Mouse (Mus musculus) kidney, embryonic 16.5 days (tissue): Measurements from ENCODE around the gene Srgap3. TPM values are rescaled to one million over a fixed set of nuclear protein-coding genes. Genes with fewer than 3 reads are reported as not detected.

Experiments used
- ATAC-seq: fragments of 200-750 bp; cut with Nextera tagmentation; 2 replicates; pipeline ENCODE4 v1.8.0; 2017; ENCODE audit warnings: moderate TSS enrichment; ENCODE audit not compliant: low FRiP score, low TSS enrichment
- H3K27ac ChIP-seq: fragments of 300-500 bp; sonication (generic); 2 replicates; pipeline ENCODE4 v1.5.1; 2014; ENCODE audit warnings: low read length
- H3K27me3 ChIP-seq: fragments of 300-500 bp; sonication (generic); 2 replicates; pipeline ENCODE4 v1.6.1; 2014; ENCODE audit warnings: low read length, control low read depth, mixed read lengths; ENCODE audit not compliant: insufficient read depth
- H3K36me3 ChIP-seq: fragments of 300-500 bp; sonication (generic); 2 replicates; pipeline ENCODE4 v1.6.1; 2014; ENCODE audit warnings: low read length, control low read depth, mixed read lengths; ENCODE audit not compliant: insufficient read depth
- H3K4me1 ChIP-seq: fragments of 300-500 bp; sonication (generic); 2 replicates; pipeline ENCODE4 v1.6.1; 2014; ENCODE audit warnings: low read length, control low read depth, mixed read lengths; ENCODE audit not compliant: insufficient read depth
- H3K4me2 ChIP-seq: fragments of 300-500 bp; sonication (generic); replicated peaks from 2 replicates; pipeline ENCODE4 v1.6.1; 2014; ENCODE audit warnings: low read depth, low read length
- H3K4me3 ChIP-seq: fragments of 300-500 bp; sonication (generic); 2 replicates; pipeline ENCODE4 v1.5.1; 2014; ENCODE audit warnings: mild to moderate bottlenecking, low read length
- H3K9ac ChIP-seq: fragments of 300-500 bp; sonication (generic); replicated peaks from 2 replicates; pipeline ENCODE4 v1.6.1; 2014; ENCODE audit warnings: low read length
- H3K9me3 ChIP-seq: fragments of 300-500 bp; sonication (generic); 2 replicates; pipeline ENCODE4 v1.6.1; 2016; ENCODE audit warnings: low read length, control low read depth
- WGBS: fragments of 180-500 bp; shearing (Covaris S2); extraction: QIAGEN DNeasy Blood & Tissue Kit; methylation state at CpG from one replicate; pipeline ENCODE4 v1.1.7; 2014; 5-methylcytosine and 5-hydroxymethylcytosine counted together
- polyA plus RNA-seq: library from polyadenylated mRNA; unstranded; fragments of >200 nt; fragmentation: Nextera tagmentation; extraction: Ambion mirVana; gene quantifications from 2 replicates; pipeline ENCODE4 v1.2.1, GENCODE M21; 2015

Srgap3 gene
- 3.9 and 5.8 TPM in 2 replicates for polyA plus RNA-seq

DNA sequence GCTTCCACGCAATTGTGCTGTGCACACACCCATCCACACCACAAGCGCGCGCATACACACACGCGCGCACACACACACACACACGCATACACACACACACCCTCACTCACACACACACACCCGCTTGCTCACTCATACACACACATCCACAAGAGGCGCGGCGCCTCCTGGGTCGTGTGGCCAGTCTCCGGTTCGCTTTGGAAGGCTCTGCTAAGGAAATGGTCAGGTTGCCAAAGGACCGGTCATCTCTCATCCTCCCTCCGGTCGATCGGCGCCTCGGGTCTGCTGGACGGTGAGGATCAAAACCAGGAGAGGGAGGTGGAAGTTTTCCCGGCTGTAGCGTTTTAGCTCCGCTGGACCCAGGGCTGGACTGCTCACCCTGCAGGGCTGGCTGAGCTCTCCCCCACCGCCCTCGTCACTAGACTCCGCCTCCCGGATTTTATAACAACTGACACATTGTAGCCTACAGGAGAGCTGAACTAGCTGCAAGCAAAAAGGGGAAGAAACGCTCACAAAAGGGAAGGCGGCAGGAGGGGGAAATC, at the start of gene Srgap3:
Gene Srgap3 (minus strand): TSS at position 372 of the 542 bp plus-strand sequence.
- Histone ChIP-seq H3K36me3 (no peaks in the 10 kb centered on the region), H3K4me2 (peak within 1 kb of the TSS; percentile 89), H3K4me3 (peak within 1 kb of the TSS; percentile 70), H3K27ac (peak within 1 kb of the TSS; percentile 86), H3K9ac (peak within 1 kb of the TSS; percentile 70), H3K9me3 (no peaks in the 10 kb centered on the region), H3K4me1 (peaks cover 30% of the 10 kb centered on the region), H3K27me3 (no peaks in the 10 kb centered on the region)
- ATAC-seq, result peak; percentile 95
- under 1% methylated on average over 31 of the region's 31 CpGs for WGBS

DNA sequence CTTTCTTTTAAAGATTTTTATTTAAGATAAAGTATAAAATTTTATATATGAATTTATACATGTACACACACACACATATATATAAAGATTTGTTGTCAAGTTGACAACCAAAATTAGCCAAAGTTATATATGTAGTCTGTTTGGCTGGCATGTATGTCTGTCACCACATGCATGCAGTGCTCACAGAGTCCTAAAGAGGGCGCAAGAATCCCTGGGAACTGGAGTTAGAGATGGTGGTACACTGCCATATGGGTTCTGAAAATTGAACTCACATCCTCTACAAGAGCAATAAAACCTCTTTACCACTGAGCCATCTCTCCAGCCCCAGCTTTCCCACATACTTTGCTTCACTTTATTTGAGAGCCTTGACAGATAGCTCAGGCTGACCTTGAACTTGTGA, 48.6 kb upstream of the Srgap3 start:
- Histone ChIP-seq H3K27ac (no peak overlapping the region), H3K27me3 (no peaks in the 10 kb centered on the region), H3K9me3 (no peaks in the 10 kb centered on the region), H3K4me3 (no peak overlapping the region), H3K4me2 (no peak overlapping the region), H3K4me1 (0 out of 2 replicates have a peak, but pooled peaks cover 2% of the 10 kb centered on the region), H3K36me3 (no peaks in the 10 kb centered on the region), H3K9ac (no peak overlapping the region)
- WGBS, result 67% methylated on average over 1 of the region's 1 CpGs
- ATAC-seq, result no peak

GRCm38 (mm10) chr6:112990119-112990518, 43.1 kb upstream of the Srgap3 start:
- Histone ChIP-seq H3K27me3 (no peaks in the 10 kb centered on the region), H3K4me1 (no peaks in the 10 kb centered on the region), H3K9ac (no peak overlapping the region), H3K4me3 (no peak overlapping the region), H3K4me2 (no peak overlapping the region), H3K27ac (no peak overlapping the region), H3K36me3 (no peaks in the 10 kb centered on the region), H3K9me3 (peaks cover 2% of the 10 kb centered on the region; the same call in 1 of the 2 replicates)
- no peak for ATAC-seq
- WGBS, result 29% methylated on average over 1 of the region's 1 CpGs

GRCm38 (mm10) chr6:112985362-112986314, 38.6 kb upstream of the Srgap3 start:
- Histone ChIP-seq H3K9me3 (peaks cover 2% of the 10 kb centered on the region; the same call in 1 of the 2 replicates), H3K4me2 (no peak overlapping the region), H3K27ac (no peak overlapping the region), H3K9ac (no peak overlapping the region), H3K36me3 (no peaks in the 10 kb centered on the region), H3K27me3 (no peaks in the 10 kb centered on the region), H3K4me1 (0 out of 2 replicates have a peak, but pooled peaks cover 3% of the 10 kb centered on the region), H3K4me3 (no peak overlapping the region)
- 75% methylated on average over 9 of the region's 9 CpGs for WGBS
- ATAC-seq, result no peak

DNA sequence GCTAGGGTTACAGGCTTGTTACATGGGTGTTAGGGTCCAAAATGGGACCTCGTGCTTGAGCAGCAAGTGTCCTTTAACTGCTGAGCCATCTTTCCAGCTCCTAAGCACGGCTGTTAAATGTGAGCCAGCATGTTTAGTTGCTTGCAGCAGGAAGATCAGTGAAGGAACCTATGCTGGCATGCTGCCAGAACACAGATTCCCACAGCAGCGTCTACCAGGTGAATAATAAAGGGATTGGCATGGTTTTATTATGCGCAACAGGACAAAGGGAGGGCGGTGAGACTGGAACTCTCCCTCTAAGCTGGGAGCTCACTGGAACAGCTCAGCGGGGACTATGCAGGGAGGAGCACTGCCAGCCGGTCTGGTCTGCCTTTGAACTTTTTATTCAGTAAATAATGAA, 35.2 kb upstream of the Srgap3 start:
- H3K9me3 ChIP-seq, result peaks cover 2% of the 10 kb centered on the region; the same call in 1 of the 2 replicates
- H3K4me1 ChIP-seq, result 0 out of 2 replicates have a peak, but pooled peaks cover 3% of the 10 kb centered on the region
- H3K9ac ChIP-seq, result no peak overlapping the region
- H3K4me2 ChIP-seq, result no peak overlapping the region
- H3K27me3 ChIP-seq, result no peaks in the 10 kb centered on the region
- H3K4me3 ChIP-seq, result no peak overlapping the region
- no peak overlapping the region for H3K27ac ChIP-seq
- peak; percentile 54; the same call in 1 of the 2 replicates for ATAC-seq
- 31% methylated on average over 7 of the region's 7 CpGs for WGBS
- no peaks in the 10 kb centered on the region for H3K36me3 ChIP-seq

DNA sequence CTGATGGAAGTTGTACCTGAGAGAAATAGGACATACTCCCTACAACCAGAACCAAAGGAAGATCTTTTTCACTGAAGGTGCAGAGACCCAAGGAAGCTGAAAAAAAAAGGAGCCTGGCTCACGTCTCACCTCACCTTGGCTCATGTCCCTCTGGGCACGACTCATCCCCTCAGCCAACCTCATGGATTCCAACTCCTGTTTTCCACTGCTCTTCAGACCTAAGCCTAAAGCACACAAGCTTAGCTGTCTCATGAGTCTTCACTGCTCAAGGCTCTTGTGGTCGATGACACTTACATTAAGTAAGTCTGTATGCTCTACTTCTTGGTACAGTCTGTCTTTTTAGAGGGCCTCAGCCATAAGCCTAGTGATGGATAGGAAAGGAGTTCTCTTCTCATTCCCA, 31.9 kb upstream of the Srgap3 start:
- H3K9ac ChIP-seq, result no peak overlapping the region
- no peak for ATAC-seq
- H3K4me1 ChIP-seq, result peaks cover 5% of the 10 kb centered on the region; the same call in 1 of the 2 replicates
- no peaks in the 10 kb centered on the region for H3K9me3 ChIP-seq
- H3K4me2 ChIP-seq, result no peak overlapping the region
- no peaks in the 10 kb centered on the region for H3K27me3 ChIP-seq
- H3K36me3 ChIP-seq, result no peaks in the 10 kb centered on the region
- WGBS, result 87% methylated on average over 3 of the region's 3 CpGs
- no peak overlapping the region for H3K4me3 ChIP-seq
- no peak overlapping the region for H3K27ac ChIP-seq

- Histone ChIP-seq H3K9me3 (no peaks in the 10 kb centered on the region), H3K9ac (no peak overlapping the region), H3K27ac (no peak overlapping the region), H3K4me1 (peaks cover 18% of the 10 kb centered on the region), H3K4me3 (no peak overlapping the region), H3K36me3 (no peaks in the 10 kb centered on the region), H3K27me3 (no peaks in the 10 kb centered on the region), H3K4me2 (no peak overlapping the region)
- WGBS, result 79% methylated on average over 4 of the region's 4 CpGs
- no peak for ATAC-seq
These were observed 30.2 kb upstream of the Srgap3 start for GRCm38 (mm10) chr6:112977246-112977645.

DNA sequence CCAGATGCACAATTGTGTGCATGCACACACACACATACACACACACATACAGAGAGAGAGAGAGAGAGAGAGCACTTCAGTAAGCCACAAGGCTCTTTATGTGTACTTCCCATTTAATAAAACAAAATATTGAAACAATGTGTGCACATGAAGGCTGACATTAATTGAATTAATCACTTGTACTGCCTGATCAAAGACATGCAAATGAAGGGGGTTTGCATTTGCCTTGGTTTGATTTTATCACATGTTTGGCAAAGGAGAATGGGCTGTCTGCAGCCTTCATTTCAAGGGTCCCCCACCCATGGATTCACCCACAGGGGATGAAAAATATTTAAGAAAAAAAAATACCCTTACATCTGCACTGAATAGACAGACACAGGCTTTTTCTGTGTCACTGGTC, 29.5 kb upstream of the Srgap3 start:
- ATAC-seq, result no peak
- H3K4me2 ChIP-seq, result no peak overlapping the region

GRCm38 (mm10) chr6:112976136-112976535, 29.1 kb upstream of the Srgap3 start:
- WGBS, result 84% methylated on average over 16 of the region's 16 CpGs

More for the DNA sequence above, 29.5 kb upstream of the Srgap3 start:
- no peaks in the 10 kb centered on the region for H3K36me3 ChIP-seq
- no peak overlapping the region for H3K27ac ChIP-seq
- peaks cover 19% of the 10 kb centered on the region for H3K4me1 ChIP-seq
- H3K9me3 ChIP-seq, result no peaks in the 10 kb centered on the region
- no peaks in the 10 kb centered on the region for H3K27me3 ChIP-seq
- H3K9ac ChIP-seq, result no peak overlapping the region
- no peak overlapping the region for H3K4me3 ChIP-seq

More at GRCm38 (mm10) chr6:112976136-112976535, 29.1 kb upstream of the Srgap3 start:
- H3K4me1 ChIP-seq, result peaks cover 19% of the 10 kb centered on the region
- no peak overlapping the region for H3K4me2 ChIP-seq
- no peak overlapping the region for H3K9ac ChIP-seq
- no peak overlapping the region for H3K27ac ChIP-seq
- H3K36me3 ChIP-seq, result no peaks in the 10 kb centered on the region
- no peaks in the 10 kb centered on the region for H3K9me3 ChIP-seq
- H3K27me3 ChIP-seq, result no peaks in the 10 kb centered on the region
- no peak overlapping the region for H3K4me3 ChIP-seq
- ATAC-seq, result no peak
